Mouse (Mus musculus) 3T3-L1 (cell line): ENCODE measurements around the gene Spag4.
A peak's percentile ranks its signal among the peaks of the same experiment; 100 is the strongest.

Experiments used
- DNase-seq: peaks from one replicate; pipeline ENCODE4 v3.0.0-alpha.2; 2015; ENCODE audit warnings: low read depth, low spot score

Spag4 gene

GRCm38 (mm10) chr2:156065099-156066041 is at the start of gene Spag4:
Spag4 (plus strand) TSS chr2:156065175.
- DNase-seq = peak; percentile 77

DNA sequence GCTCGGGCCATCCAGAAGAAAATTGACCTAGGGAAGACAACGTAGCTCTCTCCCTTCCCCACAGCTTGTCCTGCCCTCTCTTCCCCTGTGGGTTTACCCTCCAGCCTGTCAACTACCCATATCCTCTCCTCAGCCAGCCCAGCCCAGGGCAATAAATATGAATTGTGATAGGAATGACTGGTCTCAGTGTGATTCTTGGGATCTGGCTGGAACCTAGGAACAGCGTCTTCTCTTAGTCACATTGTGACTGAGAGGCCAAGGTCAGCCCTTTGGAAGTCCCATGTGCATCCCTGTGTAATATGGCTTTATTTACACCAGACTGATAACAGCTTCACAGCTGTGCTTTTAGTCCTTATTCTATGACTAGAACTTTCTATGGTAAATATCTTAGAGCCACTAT is 46.9 kb upstream of the Spag4 start:
- no peak for DNase-seq

DNA sequence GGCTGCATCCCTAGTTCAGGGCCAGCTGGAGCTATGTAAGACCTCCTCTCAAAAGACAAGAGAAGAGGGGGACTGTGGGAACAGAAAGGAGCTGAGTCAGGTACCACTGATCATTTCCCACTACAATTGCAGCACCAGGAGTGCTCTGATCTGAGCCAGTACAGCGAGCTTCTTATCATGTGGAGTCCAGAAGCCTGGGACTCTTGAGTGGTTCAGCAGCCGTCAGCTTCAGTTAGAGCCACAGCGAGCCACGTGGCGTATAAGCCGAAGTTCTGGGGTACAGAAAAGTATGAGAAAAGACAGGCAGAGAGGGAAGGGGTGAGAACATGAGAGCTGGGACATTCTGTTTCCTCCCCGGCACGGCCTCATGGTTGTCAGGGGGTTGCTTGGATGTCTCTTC is 43.8 kb upstream of the Spag4 start:
- no peak for DNase-seq

GRCm38 (mm10) chr2:156021765-156022164 is 43.2 kb upstream of the Spag4 start:
- no peak for DNase-seq

DNA sequence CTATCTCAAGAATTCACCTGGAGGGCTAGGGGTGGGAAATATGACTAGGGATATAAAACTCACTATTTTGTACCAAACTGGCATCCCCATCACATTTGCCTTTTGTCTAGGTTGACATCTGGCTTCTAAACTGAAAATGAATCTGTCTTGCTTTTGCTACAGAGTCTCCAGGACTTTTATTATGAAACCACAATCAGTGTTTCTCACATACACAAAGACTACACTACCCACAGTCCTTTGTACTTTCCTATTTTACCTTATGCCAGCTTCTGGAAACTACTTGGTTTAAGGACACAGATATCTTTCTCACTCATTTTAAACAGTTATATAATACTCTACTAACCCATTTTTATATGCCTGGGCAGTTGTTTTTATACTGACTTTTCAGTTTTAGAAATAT is 39.5 kb upstream of the Spag4 start:
- peak; percentile 65 for DNase-seq

DNA sequence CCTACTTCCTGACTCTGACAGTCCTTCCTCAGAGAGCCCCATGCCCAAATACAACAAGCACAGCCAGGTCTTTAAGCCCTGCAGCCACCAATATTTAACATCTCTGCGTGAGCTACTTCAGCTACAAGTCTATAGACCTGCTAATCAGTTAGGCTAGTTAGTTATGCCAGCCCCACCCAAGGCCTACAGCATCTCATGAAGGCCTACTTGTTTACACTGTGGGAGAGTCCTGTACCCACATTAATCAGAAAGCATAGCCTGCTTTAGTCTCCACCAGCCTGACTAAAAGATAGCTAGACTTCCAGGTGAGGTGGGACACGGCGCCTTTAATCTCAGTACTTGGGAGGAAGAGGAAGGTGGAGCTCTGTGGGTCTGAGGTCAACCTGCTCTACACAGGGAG is 25.6 kb upstream of the Spag4 start:
- DNase-seq = no peak

- DNase-seq = no peak
Observed at GRCm38 (mm10) chr2:156042903-156043302, 22.1 kb upstream of the Spag4 start.

GRCm38 (mm10) chr2:156047929-156048328 is 17.0 kb upstream of the Spag4 start:
- DNase-seq = no peak

- DNase-seq = no peak
Observed at GRCm38 (mm10) chr2:156052816-156053215, 12.2 kb upstream of the Spag4 start, which contains the start of gene Fer1l4. Fer1l4 (minus strand) TSS chr2:156052947.

DNA sequence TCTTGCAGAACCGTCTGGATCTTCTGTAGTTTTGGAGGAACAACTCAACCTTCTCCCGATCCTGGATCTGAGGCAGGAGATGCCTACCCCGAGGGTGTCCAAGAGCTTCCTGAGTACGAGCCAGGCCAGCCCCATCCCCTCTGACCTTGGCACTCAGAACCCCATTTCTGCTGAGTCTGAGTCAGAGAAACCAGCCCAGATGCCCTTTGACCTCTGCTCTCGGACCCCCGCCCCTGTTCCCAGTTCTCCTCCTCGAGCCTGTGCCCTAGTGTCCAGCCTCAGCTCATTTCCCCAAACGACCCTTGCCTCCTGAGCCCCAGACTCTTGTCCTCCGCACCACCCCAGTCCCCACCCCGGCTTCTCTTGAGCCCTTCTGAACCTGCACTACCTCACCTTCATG is 1.2 kb downstream of the Spag4 start:
- DNase-seq = no peak

- no peak for DNase-seq
Observed at GRCm38 (mm10) chr2:156067916-156068315, 2.9 kb downstream of the Spag4 start.

DNA sequence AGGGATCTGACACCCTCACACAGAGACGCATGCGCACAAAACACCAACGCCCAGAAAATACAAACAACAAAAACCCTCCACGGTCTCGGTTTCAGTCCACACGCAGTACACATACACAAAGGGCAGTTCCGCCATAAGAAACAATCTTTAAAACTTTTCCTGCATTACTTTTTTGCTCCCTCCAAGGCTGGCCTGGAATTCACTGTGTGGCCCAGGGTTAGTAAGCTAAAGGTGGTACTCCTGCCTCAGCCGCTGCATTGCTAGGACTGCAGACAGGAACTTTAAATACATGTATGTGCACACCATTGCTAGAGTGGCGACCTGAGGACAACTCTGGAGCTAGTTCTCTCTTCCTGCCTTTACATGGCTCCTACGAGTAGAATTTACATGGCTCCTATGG is 6.3 kb downstream of the Spag4 start:
- no peak for DNase-seq

GRCm38 (mm10) chr2:156073725-156074124 is 8.8 kb downstream of the Spag4 start:
- DNase-seq = no peak

DNA sequence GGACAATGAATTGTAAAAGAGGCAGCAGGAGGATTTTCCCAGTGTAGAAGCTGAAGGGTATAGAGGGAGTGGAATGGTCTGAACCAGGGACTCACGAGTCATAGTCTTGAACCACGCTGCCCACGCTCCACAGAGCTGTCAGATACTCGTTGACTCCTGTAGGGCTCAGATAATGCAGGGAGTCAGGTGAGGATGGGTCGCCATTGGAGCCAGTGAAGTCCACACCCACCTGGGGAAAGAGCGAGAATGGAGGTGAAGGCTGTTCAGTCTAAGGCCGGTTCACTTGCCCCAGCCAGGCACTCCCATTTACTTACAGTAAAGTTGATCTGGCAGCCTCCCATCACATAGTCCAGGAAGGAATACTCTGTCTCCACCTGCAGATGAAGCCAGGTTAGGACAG is 12.5 kb downstream of the Spag4 start:
- no peak for DNase-seq

DNA sequence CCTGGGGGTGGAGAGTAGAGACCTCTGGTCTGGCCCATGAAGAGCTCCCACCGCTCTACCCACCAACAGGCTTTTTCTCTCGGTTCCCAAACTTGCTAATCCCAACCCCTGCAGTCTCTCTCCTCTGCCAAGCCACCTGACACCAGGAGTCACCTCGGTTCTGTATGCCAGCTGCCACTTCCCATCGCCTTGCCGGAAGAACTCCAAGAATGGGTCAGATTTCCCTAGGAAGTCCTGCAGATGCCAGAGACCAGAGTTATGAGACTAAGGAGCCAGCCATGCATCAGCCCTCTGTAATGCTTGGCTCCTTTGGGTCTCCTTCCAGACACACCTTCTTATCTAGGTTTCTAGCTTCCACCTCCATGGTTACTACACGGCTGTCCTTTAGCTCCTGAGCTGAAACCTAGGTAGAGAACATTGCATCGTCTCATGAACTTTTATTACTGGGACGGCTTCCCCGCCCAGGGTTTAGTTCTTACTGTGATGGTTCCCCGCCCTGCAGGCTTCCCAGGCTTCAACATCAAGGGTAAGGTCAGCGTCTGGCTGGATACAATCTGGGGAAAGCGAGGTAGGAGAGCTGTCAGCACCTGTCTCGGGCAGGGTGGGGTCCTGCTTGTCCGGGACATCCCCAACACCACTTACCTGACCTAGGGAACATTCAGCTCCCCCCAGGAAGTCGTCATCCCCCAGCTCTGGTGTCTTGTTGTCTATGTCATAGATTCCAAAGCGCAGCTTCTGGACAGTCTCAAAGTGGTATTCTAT is 13.6 kb downstream of the Spag4 start:
- no peak for DNase-seq

- DNase-seq = no peak
Observed at GRCm38 (mm10) chr2:156079183-156079560, 14.2 kb downstream of the Spag4 start.

GRCm38 (mm10) chr2:156079674-156080073 is 14.7 kb downstream of the Spag4 start:
- no peak for DNase-seq

DNA sequence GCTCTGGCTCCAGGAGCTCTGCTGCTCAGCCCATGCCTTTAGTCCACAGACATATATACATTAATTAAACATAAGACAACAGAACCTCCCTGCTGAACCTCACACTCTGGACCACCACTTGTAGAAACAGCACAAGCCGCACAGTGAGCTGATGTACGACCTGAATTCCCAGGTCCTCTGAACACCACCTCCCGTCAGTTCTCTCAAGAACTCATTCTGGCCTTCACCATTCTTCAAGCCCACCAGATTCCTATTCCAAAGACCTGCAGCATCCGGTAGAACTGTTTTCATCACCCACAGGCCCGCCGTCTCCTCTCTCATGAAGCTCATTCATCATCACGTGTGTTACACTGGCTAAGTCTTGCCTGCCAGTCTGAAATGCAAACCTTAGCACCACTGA is 15.4 kb downstream of the Spag4 start:
- DNase-seq = no peak

GRCm38 (mm10) chr2:156084541-156084940 is 19.6 kb downstream of the Spag4 start:
- peak; percentile 62 for DNase-seq

GRCm38 (mm10) chr2:156087391-156088110 is 22.6 kb downstream of the Spag4 start:
- peak; percentile 81 for DNase-seq

- DNase-seq = peak; percentile 66
Observed at GRCm38 (mm10) chr2:156089799-156090198, 24.8 kb downstream of the Spag4 start.

- peak; percentile 72 for DNase-seq
Observed at GRCm38 (mm10) chr2:156091926-156092325, 27.0 kb downstream of the Spag4 start.
